Mouse (Mus musculus): ENCODE results near the gene Ctsw. TPM values are rescaled to one million over a fixed set of nuclear protein-coding genes. Genes with fewer than 3 reads are reported as not detected.

Gene Ctsw
- polyA plus RNA-seq, 1 experiment from 2014 or later = 1.5 TPM

GRCm38 (mm10) chr19:5461411-5461810 is 6.9 kb downstream of the Ctsw start:
- 86% methylated on average over 6 of the region's 6 CpGs for WGBS
- H3K9ac ChIP-seq (replicated peaks; ENCODE audit: low read depth, low read length) = peak overlapping the region; percentile 61; the same call in 1 of the 2 replicates
- peaks cover 18% of the 10 kb centered on the region for H3K4me1 ChIP-seq (ENCODE audit: control insufficient read depth, insufficient read depth, low read length)
- H3K36me3 ChIP-seq (ENCODE audit: control insufficient read depth, insufficient read depth, low read length) = peaks cover 40% of the 10 kb centered on the region
- H3K27ac ChIP-seq (ENCODE audit: low read length) = no peak overlapping the region
- H3K4me3 ChIP-seq (ENCODE audit: low read depth, low read length) = peak overlapping the region; percentile 86
- no peak for ATAC-seq (ENCODE audit: insufficient number of reproducible peaks, insufficient read depth, low FRiP score, low read depth)
- H3K27me3 ChIP-seq (ENCODE audit: control insufficient read depth, insufficient read depth, low read length) = no peaks in the 10 kb centered on the region
- H3K4me2 ChIP-seq (replicated peaks; ENCODE audit: low read depth, low read length) = peak overlapping the region; percentile 90
- H3K9me3 ChIP-seq (ENCODE audit: control insufficient read depth, low read depth, low read length) = no peaks in the 10 kb centered on the region

- H3K27me3 ChIP-seq (ENCODE audit: control insufficient read depth, insufficient read depth, low read length) = no peaks in the 10 kb centered on the region
- no peaks in the 10 kb centered on the region for H3K9me3 ChIP-seq (ENCODE audit: control insufficient read depth, low read depth, low read length)
- H3K4me3 ChIP-seq (ENCODE audit: low read depth, low read length) = peak within 1 kb of the TSS; percentile 86
- H3K27ac ChIP-seq (ENCODE audit: low read length) = peak within 1 kb of the TSS; percentile 62
- peak; percentile 54 for ATAC-seq (ENCODE audit: insufficient number of reproducible peaks, insufficient read depth, low FRiP score, low read depth)
- H3K9ac ChIP-seq (replicated peaks; ENCODE audit: low read depth, low read length) = peak within 1 kb of the TSS; percentile 61
- peaks cover 31% of the 10 kb centered on the region for H3K36me3 ChIP-seq (ENCODE audit: control insufficient read depth, insufficient read depth, low read length)
- H3K4me2 ChIP-seq (replicated peaks; ENCODE audit: low read depth, low read length) = peak within 1 kb of the TSS; percentile 90
- under 1% methylated on average over 32 of the region's 32 CpGs for WGBS
- peaks cover 27% of the 10 kb centered on the region for H3K4me1 ChIP-seq (ENCODE audit: control insufficient read depth, insufficient read depth, low read length)
Measured at GRCm38 (mm10) chr19:5460465-5460911, 7.8 kb downstream of the Ctsw start, which contains the start of gene Fibp. TSS of gene Fibp (plus strand) at chr19:5460615.

- no peaks in the 10 kb centered on the region for H3K9me3 ChIP-seq (ENCODE audit: control insufficient read depth, low read depth, low read length)
- H3K27ac ChIP-seq (ENCODE audit: low read length) = no peak overlapping the region
- peak overlapping the region; percentile 90 for H3K4me2 ChIP-seq (replicated peaks; ENCODE audit: low read depth, low read length)
- 29% methylated on average over 3 of the region's 3 CpGs for WGBS
- no peaks in the 10 kb centered on the region for H3K27me3 ChIP-seq (ENCODE audit: control insufficient read depth, insufficient read depth, low read length)
- H3K9ac ChIP-seq (replicated peaks; ENCODE audit: low read depth, low read length) = peak overlapping the region; percentile 61
- peak overlapping the region; percentile 86 for H3K4me3 ChIP-seq (ENCODE audit: low read depth, low read length)
- H3K36me3 ChIP-seq (ENCODE audit: control insufficient read depth, insufficient read depth, low read length) = peaks cover 25% of the 10 kb centered on the region
- no peak for ATAC-seq (ENCODE audit: insufficient number of reproducible peaks, insufficient read depth, low FRiP score, low read depth)
- peaks cover 33% of the 10 kb centered on the region for H3K4me1 ChIP-seq (ENCODE audit: control insufficient read depth, insufficient read depth, low read length)
Measured at GRCm38 (mm10) chr19:5459896-5460295, 8.4 kb downstream of the Ctsw start.

- WGBS = 66% methylated on average over 7 of the region's 7 CpGs
- Histone ChIP-seq H3K4me2 (replicated peaks; ENCODE audit: low read depth, low read length) (no peak overlapping the region), H3K4me3 (ENCODE audit: low read depth, low read length) (no peak overlapping the region), H3K9ac (replicated peaks; ENCODE audit: low read depth, low read length) (no peak overlapping the region), H3K36me3 (ENCODE audit: control insufficient read depth, insufficient read depth, low read length) (peaks cover 23% of the 10 kb centered on the region), H3K9me3 (ENCODE audit: control insufficient read depth, low read depth, low read length) (no peaks in the 10 kb centered on the region), H3K27ac (ENCODE audit: low read length) (no peak overlapping the region), H3K27me3 (ENCODE audit: control insufficient read depth, insufficient read depth, low read length) (no peaks in the 10 kb centered on the region), H3K4me1 (ENCODE audit: control insufficient read depth, insufficient read depth, low read length) (peaks cover 31% of the 10 kb centered on the region)
- ATAC-seq (ENCODE audit: insufficient number of reproducible peaks, insufficient read depth, low FRiP score, low read depth) = no peak
Measured at GRCm38 (mm10) chr19:5459019-5459418, 9.3 kb downstream of the Ctsw start.

- Histone ChIP-seq H3K4me1 (ENCODE audit: control insufficient read depth, insufficient read depth, low read length) (peaks cover 30% of the 10 kb centered on the region), H3K36me3 (ENCODE audit: control insufficient read depth, insufficient read depth, low read length) (peaks cover 16% of the 10 kb centered on the region), H3K9ac (replicated peaks; ENCODE audit: low read depth, low read length) (peak within 1 kb of the TSS; percentile 78), H3K9me3 (ENCODE audit: control insufficient read depth, low read depth, low read length) (no peaks in the 10 kb centered on the region), H3K4me2 (replicated peaks; ENCODE audit: low read depth, low read length) (peak within 1 kb of the TSS; percentile 99), H3K27me3 (ENCODE audit: control insufficient read depth, insufficient read depth, low read length) (no peaks in the 10 kb centered on the region), H3K4me3 (ENCODE audit: low read depth, low read length) (peak within 1 kb of the TSS; percentile 74), H3K27ac (ENCODE audit: low read length) (peak within 1 kb of the TSS; percentile 87)
- ATAC-seq (ENCODE audit: insufficient number of reproducible peaks, insufficient read depth, low FRiP score, low read depth) = peak; percentile 8; the same call in 1 of the 2 replicates
- 7% methylated on average over 14 of the region's 14 CpGs for WGBS
Measured at GRCm38 (mm10) chr19:5457746-5458442, 10.4 kb downstream of the Ctsw start, which contains the start of gene Ccdc85b. TSS of gene Ccdc85b (minus strand) at chr19:5457894.

DNA sequence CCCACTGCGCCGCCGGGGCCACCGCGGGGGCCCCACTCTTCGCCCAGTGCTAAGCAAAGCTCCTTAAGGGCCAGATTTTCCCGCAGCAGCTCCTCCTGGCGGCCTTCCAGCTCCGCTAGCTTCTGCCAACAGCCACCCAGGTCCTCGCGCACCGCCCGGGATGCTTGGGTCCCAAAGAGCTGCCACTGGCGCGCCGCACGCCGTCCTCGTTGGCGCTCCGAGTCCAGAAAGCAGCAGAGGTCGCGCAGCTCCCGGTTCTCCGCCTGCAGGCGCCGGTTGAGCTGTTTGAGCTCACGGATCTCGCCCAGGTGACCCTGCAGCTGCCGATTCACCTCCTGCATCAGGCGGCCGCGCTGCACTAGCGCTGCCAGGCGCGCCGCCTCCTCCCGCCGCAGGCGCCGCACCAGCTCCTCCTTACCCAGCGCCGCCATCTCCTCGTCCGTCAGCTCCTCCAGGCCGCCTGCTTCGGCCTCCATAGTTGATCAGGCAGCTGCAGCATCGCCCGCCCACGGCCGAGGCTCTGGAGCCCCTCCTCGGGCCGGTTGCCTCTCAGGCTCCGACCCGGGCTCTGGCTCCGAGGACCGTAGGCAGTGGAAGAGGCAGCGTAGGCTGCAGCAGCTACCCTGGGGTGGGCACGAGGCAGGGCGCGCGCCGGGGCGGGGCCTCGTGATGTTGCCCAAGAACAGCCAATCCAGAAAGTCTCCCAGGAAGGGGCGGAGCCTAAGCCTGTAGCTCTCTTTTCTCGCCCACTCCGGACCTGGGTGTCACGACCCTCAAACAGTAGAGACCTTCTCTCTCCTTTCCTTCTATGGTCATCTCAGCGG is 11.2 kb downstream of the Ctsw start:
- under 1% methylated on average over 70 of the region's 70 CpGs for WGBS
- peak overlapping the region; percentile 99 for H3K4me2 ChIP-seq (replicated peaks; ENCODE audit: low read depth, low read length)
- peak overlapping the region; percentile 87 for H3K27ac ChIP-seq (ENCODE audit: low read length)
- H3K36me3 ChIP-seq (ENCODE audit: control insufficient read depth, insufficient read depth, low read length) = peaks cover 9% of the 10 kb centered on the region; the same call in 1 of the 2 replicates
- peaks cover 30% of the 10 kb centered on the region for H3K4me1 ChIP-seq (ENCODE audit: control insufficient read depth, insufficient read depth, low read length)
- H3K4me3 ChIP-seq (ENCODE audit: low read depth, low read length) = peak overlapping the region; percentile 74
- no peaks in the 10 kb centered on the region for H3K9me3 ChIP-seq (ENCODE audit: control insufficient read depth, low read depth, low read length)
- peak; percentile 93 for ATAC-seq (ENCODE audit: insufficient number of reproducible peaks, insufficient read depth, low FRiP score, low read depth)
- H3K9ac ChIP-seq (replicated peaks; ENCODE audit: low read depth, low read length) = peak overlapping the region; percentile 78
- no peaks in the 10 kb centered on the region for H3K27me3 ChIP-seq (ENCODE audit: control insufficient read depth, insufficient read depth, low read length)

DNA sequence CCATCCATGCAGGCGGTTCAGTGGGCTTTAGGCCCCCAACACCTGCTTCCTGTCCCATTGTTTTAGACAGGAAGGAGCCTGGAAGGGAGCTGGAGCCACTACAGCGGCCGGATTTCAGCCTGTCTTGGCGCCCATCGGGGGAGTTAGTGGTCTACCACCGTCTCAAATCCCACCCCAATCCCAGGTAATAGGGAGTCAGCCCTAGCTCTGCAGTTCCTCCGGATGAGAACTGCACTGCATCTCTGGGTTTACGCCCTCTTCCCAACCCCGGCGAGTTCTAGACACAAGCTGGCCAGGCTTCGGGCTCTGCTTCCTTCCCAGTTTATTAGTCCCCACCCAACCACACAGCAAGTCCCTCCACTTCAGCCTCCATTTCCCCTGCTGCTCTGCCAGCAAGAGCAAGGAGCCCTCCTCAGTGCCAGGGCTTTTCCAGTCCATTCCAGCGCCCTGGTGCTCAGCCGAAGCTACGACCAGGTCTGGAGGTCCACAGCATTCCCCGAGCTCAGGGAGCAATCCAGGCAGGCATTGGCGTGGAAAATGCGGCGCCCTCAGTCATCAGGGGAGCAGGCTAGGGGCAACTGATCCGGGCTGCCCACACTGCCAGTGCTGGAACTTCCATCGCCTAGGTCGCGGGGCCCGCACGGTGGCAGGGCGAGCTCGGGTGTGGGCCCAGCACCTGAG is 11.9 kb downstream of the Ctsw start:
- H3K4me3 ChIP-seq (ENCODE audit: low read depth, low read length) = peak overlapping the region; percentile 74
- 0 out of 2 replicates have a peak, but pooled peaks cover 6% of the 10 kb centered on the region for H3K36me3 ChIP-seq (ENCODE audit: control insufficient read depth, insufficient read depth, low read length)
- H3K9ac ChIP-seq (replicated peaks; ENCODE audit: low read depth, low read length) = peak overlapping the region; percentile 78
- peak overlapping the region; percentile 87 for H3K27ac ChIP-seq (ENCODE audit: low read length)
- WGBS = 4% methylated on average over 26 of the region's 26 CpGs
- no peak for ATAC-seq (ENCODE audit: insufficient number of reproducible peaks, insufficient read depth, low FRiP score, low read depth)
- H3K9me3 ChIP-seq (ENCODE audit: control insufficient read depth, low read depth, low read length) = no peaks in the 10 kb centered on the region
- peak overlapping the region; percentile 99 for H3K4me2 ChIP-seq (replicated peaks; ENCODE audit: low read depth, low read length)
- H3K4me1 ChIP-seq (ENCODE audit: control insufficient read depth, insufficient read depth, low read length) = peaks cover 29% of the 10 kb centered on the region
- no peaks in the 10 kb centered on the region for H3K27me3 ChIP-seq (ENCODE audit: control insufficient read depth, insufficient read depth, low read length)

GRCm38 (mm10) chr19:5455568-5455967 is 12.7 kb downstream of the Ctsw start:
- peak overlapping the region; percentile 58; the same call in 1 of the 2 replicates for H3K27ac ChIP-seq (ENCODE audit: low read length)
- 0 out of 2 replicates have a peak, but pooled peaks cover 6% of the 10 kb centered on the region for H3K36me3 ChIP-seq (ENCODE audit: control insufficient read depth, insufficient read depth, low read length)
- H3K9ac ChIP-seq (replicated peaks; ENCODE audit: low read depth, low read length) = peak overlapping the region; percentile 78; the same call in 1 of the 2 replicates
- H3K27me3 ChIP-seq (ENCODE audit: control insufficient read depth, insufficient read depth, low read length) = no peaks in the 10 kb centered on the region
- H3K9me3 ChIP-seq (ENCODE audit: control insufficient read depth, low read depth, low read length) = no peaks in the 10 kb centered on the region
- H3K4me1 ChIP-seq (ENCODE audit: control insufficient read depth, insufficient read depth, low read length) = peaks cover 24% of the 10 kb centered on the region
- peak overlapping the region; percentile 74 for H3K4me3 ChIP-seq (ENCODE audit: low read depth, low read length)
- peak overlapping the region; percentile 99 for H3K4me2 ChIP-seq (replicated peaks; ENCODE audit: low read depth, low read length)
- 50% methylated on average over 8 of the region's 8 CpGs for WGBS
- no peak for ATAC-seq (ENCODE audit: insufficient number of reproducible peaks, insufficient read depth, low FRiP score, low read depth)
